Mouse (Mus musculus): Measurements from ENCODE around the gene Rrp36. TPM values are rescaled to one million over a fixed set of nuclear protein-coding genes. Genes with fewer than 3 reads are reported as not detected.

The Rrp36 gene
- 39.7 TPM for polyA plus RNA-seq (2017; shearing (Covaris generic))

GRCm38 (mm10) chr17:46673850-46674529 lies at the start of gene Rrp36:
Gene Rrp36 (minus strand): TSS chr17:46674352.

DNA sequence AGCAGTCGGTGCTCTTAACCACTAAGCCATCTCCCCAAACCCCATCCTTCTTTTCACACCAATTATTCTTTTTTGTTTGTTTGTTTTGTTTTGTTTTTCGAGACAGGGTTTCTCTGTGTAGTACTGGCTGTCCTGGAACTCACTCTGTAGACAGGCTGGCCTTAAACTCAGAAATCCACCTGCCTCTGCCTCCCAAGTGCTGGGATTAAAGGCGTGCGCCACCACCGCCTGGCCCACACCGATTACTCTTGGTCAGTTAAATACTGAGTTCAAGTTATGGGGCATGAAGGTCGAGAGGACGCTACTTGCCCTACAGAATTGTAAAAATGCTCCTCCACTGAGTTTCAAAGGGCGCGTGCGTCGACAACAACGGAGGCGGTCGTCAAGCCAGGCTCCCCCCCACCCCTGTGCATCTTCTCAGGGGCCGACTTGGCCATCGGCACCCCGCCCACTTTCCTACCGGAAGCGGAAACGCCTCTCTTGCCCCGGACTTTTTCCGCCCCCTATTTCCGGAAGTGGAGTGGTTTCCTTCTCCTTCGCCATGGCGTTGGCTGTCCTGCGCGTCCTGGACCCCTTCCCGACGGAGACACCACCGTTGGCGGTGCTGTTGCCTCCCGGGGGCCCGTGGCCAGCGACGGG lies 36.9 kb upstream of the Rrp36 start, which contains the start of gene Pex6:
Pex6 (plus strand) TSS at position 505 of the 639 bp plus-strand sequence.

GRCm38 (mm10) chr17:46704887-46705835 lies 31.0 kb upstream of the Rrp36 start, which contains the start of gene Ppp2r5d:
Gene Ppp2r5d (minus strand): TSS chr17:46705111.

DNA sequence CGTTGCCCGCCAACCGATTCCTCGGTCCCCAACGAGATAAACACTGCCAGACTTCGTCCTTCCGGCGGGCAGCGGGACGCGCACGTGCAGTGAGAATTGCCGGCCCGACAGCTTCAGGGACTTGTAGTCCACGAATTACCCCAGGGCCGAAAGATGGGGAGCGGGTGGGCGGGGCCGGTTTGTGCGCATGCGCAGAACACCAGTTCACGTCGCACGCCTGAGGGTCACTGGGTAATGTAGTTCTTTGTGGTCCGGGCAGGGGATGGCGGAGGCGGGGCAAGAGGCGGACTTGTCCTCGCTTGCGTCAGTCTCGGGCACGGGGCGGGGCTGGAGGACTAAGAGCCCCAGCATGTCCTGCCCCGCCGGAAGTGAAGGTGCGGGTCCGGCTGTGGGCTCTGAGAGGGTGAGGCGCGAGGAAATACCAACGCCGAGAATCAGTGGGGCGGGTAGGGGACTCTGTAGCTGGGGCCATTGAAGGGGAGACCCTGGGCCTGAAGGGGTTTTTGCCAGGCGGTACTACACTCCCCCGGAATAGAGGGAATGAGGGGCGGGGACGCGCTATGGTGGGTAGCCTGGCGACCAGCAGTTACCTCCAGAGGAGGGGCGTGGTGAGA lies 6.7 kb upstream of the Rrp36 start, which contains the start of gene Klhdc3:
Klhdc3 (minus strand) TSS at position 155 of the 614 bp plus-strand sequence.

GRCm38 (mm10) chr17:46678416-46678815 lies 4.3 kb upstream of the Rrp36 start, which contains the start of gene Mea1:
Gene Mea1 (plus strand): TSS chr17:46678793.

DNA sequence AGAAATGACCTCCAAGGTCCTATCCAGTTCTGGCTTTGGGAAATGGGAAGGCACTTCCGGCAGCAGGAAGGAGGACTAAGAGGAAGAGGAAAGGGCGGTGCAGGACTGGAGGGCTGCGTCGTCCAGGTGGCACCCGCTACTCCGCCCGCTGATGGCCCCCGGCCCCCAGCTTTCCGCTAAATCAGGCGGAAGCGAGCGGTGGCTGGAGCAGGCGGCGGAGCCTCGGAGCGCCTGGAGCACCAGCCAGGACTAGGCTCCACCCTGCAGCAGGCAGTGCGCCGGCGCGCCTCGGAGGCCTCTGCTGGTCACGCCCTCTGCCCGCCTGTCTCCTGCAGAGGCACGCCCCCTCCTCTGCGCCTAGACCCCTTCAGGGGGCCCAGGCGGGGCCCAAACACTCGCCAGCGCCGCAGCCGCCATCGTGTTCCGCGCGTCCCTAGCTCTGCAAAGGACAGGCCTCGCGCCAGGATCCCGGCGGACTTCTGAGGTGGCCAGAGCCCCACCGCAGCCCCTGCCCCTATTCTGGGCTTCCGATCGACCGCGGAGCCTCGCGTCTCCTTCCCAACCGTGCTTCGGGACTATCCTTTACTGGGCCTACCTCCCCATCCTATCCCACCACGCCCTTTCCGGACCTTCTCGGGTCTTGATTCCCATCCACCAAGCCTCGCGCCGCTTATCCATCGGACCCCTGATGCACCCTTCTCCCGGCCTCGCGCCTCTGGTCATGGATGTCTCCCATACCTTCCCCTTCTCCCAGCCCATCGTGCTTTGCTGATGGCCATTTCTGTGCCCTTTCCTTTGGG lies 23.7 kb downstream of the Rrp36 start, which contains the start of gene Cul7:
Cul7 (plus strand) TSS at position 106 of the 800 bp plus-strand sequence.

GRCm38 (mm10) chr17:46645561-46646321 lies 28.4 kb downstream of the Rrp36 start, which contains the start of the genes Klc4 and Mrpl2:
Gene Klc4 (minus strand): TSS chr17:46646022.
Gene Mrpl2 (plus strand): TSS chr17:46646229.

DNA sequence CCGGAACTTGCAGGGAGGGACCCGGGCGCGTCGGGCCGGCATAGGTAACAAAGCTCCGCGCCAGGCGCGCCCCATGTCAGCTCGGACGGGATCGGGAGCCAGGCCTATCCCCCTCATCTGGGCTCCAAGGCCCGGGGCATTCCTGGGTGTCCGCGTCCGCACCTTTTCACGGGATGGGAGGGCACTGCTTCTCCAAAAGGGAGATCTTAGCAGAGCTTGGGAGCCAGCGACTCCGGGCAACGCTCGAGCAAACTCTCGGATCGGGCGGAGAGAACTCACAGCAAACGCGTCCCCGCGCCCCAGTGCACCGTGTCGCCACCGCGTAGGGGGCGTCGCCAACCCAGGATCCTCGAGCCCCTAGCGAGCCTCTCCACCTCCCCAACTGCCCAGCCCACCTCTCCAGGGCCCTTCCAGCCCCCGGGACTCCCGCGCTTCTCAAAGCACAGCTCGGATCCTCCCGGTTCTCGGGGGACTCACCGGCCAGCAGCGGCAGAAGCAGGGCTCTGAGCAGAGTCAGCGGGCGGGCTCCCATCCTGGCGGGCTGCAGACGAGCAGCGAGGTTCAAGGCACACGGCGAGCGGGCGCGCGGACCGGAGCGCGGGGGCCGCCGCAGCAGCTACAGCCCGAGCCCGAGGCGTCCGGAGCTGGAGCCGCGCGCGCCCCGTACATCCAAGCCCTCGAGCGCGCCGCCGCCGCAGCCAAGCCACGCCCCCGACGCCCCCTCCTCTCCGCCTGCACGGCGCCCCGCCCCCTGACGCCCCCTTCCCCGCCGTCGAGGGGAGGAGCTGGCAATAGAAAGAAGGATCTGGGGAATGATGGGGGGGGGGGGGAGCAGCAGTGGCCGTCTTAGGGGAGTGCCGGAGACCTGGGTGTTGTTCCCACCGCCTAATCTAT lies 45.1 kb downstream of the Rrp36 start, which contains the start of gene Ptk7:
Ptk7 (minus strand) TSS at position 714 of the 894 bp plus-strand sequence.

Other genes starting within 250 kb of the Rrp36 start
- not detected for gene Crip3, start 245.4 kb downstream of the Rrp36 start, polyA plus RNA-seq (2017; shearing (Covaris generic))
- not detected for gene Slc22a7, start 235.9 kb downstream of the Rrp36 start, polyA plus RNA-seq (2017; shearing (Covaris generic))
- not detected for gene Ttbk1, start 186.7 kb downstream of the Rrp36 start, polyA plus RNA-seq (2017; shearing (Covaris generic))
- gene Dnph1, start 177.6 kb downstream of the Rrp36 start, polyA plus RNA-seq (2017; shearing (Covaris generic)) = not detected
- 9.0 TPM for gene Cul9, start 128.0 kb downstream of the Rrp36 start, polyA plus RNA-seq (2017; shearing (Covaris generic))
- gene Srf, start 118.2 kb downstream of the Rrp36 start, polyA plus RNA-seq (2017; shearing (Covaris generic)) = 33.1 TPM
- gene Ptk7, start 44.8 kb downstream of the Rrp36 start, polyA plus RNA-seq (2017; shearing (Covaris generic)) = not detected
- gene Klc4, start 28.3 kb downstream of the Rrp36 start, polyA plus RNA-seq (2017; shearing (Covaris generic)) = 21.3 TPM
- 44.7 TPM for gene Mrpl2, start 28.1 kb downstream of the Rrp36 start, polyA plus RNA-seq (2017; shearing (Covaris generic))
- 4.3 TPM for gene Cul7, start 24.0 kb downstream of the Rrp36 start, polyA plus RNA-seq (2017; shearing (Covaris generic))
- gene Mea1, start 4.4 kb upstream of the Rrp36 start, polyA plus RNA-seq (2017; shearing (Covaris generic)) = 64.7 TPM
- gene Klhdc3, start 6.6 kb upstream of the Rrp36 start, polyA plus RNA-seq (2017; shearing (Covaris generic)) = 105 TPM
- 65.1 TPM for gene Ppp2r5d, start 30.8 kb upstream of the Rrp36 start, polyA plus RNA-seq (2017; shearing (Covaris generic))
- 33.2 TPM for gene Pex6, start 37.1 kb upstream of the Rrp36 start, polyA plus RNA-seq (2017; shearing (Covaris generic))
- 0.66 TPM for gene Gnmt, start 54.8 kb upstream of the Rrp36 start, polyA plus RNA-seq (2017; shearing (Covaris generic))
- gene Cnpy3, start 77.9 kb upstream of the Rrp36 start, polyA plus RNA-seq (2017; shearing (Covaris generic)) = 44.5 TPM
- gene Ptcra, start 89.4 kb upstream of the Rrp36 start, polyA plus RNA-seq (2017; shearing (Covaris generic)) = not detected
- 30.2 TPM for gene 2310039H08Rik, start 98.3 kb upstream of the Rrp36 start, polyA plus RNA-seq (2017; shearing (Covaris generic))
- gene Rpl7l1, start 108.3 kb upstream of the Rrp36 start, polyA plus RNA-seq (2017; shearing (Covaris generic)) = 69.8 TPM
- gene Bicral, start 184.1 kb upstream of the Rrp36 start, polyA plus RNA-seq (2017; shearing (Covaris generic)) = 24.5 TPM
- 30.5 TPM for gene Tbcc, start 216.3 kb upstream of the Rrp36 start, polyA plus RNA-seq (2017; shearing (Covaris generic))
- gene Prph2, start 236.1 kb upstream of the Rrp36 start, polyA plus RNA-seq (2017; shearing (Covaris generic)) = not detected

Data from naive thymus-derived CD4-positive, alpha-beta T cell, adult 5 months (primary cell).